Mouse (Mus musculus) midbrain, embryonic 16.5 days (tissue): ENCODE results near the gene Yars. TPM values are rescaled to one million over a fixed set of nuclear protein-coding genes. Genes with fewer than 3 reads are reported as not detected.

Experiments used
- ATAC-seq: fragments of 200-750 bp; cut with Nextera tagmentation; 2 replicates; pipeline ENCODE4 v1.8.0; 2017; ENCODE audit warnings: moderate TSS enrichment
- H3K27ac ChIP-seq: fragments of 300-500 bp; sonication (generic); 2 replicates; pipeline ENCODE4 v1.5.1; 2014; ENCODE audit warnings: mild to moderate bottlenecking, low read length, mixed read lengths
- H3K27me3 ChIP-seq: fragments of 300-500 bp; sonication (generic); 2 replicates; pipeline ENCODE4 v1.6.1; 2014; ENCODE audit warnings: low read depth, low read length, mixed read lengths; ENCODE audit not compliant: control insufficient read depth, insufficient read depth
- H3K36me3 ChIP-seq: fragments of 300-500 bp; sonication (generic); 2 replicates; pipeline ENCODE4 v1.6.1; 2014; ENCODE audit warnings: mild to moderate bottlenecking, low read length, moderate library complexity, mixed read lengths; ENCODE audit not compliant: control insufficient read depth, insufficient read depth
- H3K4me1 ChIP-seq: fragments of 300-500 bp; sonication (generic); 2 replicates; pipeline ENCODE4 v1.6.1; 2014; ENCODE audit warnings: mild to moderate bottlenecking, low read length, mixed read lengths; ENCODE audit not compliant: control insufficient read depth, insufficient read depth
- H3K4me2 ChIP-seq: fragments of 300-500 bp; sonication (generic); 2 replicates; pipeline ENCODE4 v1.6.1; 2014; ENCODE audit warnings: mild to moderate bottlenecking, low read length, mixed read lengths
- H3K4me3 ChIP-seq: fragments of 300-500 bp; sonication (generic); 2 replicates; pipeline ENCODE4 v1.5.1; 2014; ENCODE audit warnings: low read depth, mild to moderate bottlenecking, low read length, moderate library complexity, mixed read lengths
- H3K9ac ChIP-seq: fragments of 300-500 bp; sonication (generic); 2 replicates; pipeline ENCODE4 v1.6.1; 2014; ENCODE audit warnings: low read depth, low read length, mixed read lengths
- H3K9me3 ChIP-seq: fragments of 300-500 bp; sonication (generic); replicated peaks from 2 replicates; pipeline ENCODE4 v1.6.1; 2014; ENCODE audit warnings: mild to moderate bottlenecking, low read length, mixed read lengths; ENCODE audit not compliant: control insufficient read depth, poor library complexity, severe bottlenecking
- WGBS: fragments of 180-500 bp; shearing (Covaris S2); extraction: QIAGEN DNeasy Blood & Tissue Kit; methylation state at CpG from one replicate; pipeline ENCODE4 v1.1.7; 2014; 5-methylcytosine and 5-hydroxymethylcytosine counted together
- polyA plus RNA-seq: library from polyadenylated mRNA; unstranded; fragments of >200 nt; fragmentation: Nextera tagmentation; extraction: Ambion mirVana; gene quantifications from 2 replicates; pipeline ENCODE4 v1.2.1, GENCODE M21; 2015

The Yars gene
- polyA plus RNA-seq, 1 experiment from 2014 or later, result 111 TPM

DNA sequence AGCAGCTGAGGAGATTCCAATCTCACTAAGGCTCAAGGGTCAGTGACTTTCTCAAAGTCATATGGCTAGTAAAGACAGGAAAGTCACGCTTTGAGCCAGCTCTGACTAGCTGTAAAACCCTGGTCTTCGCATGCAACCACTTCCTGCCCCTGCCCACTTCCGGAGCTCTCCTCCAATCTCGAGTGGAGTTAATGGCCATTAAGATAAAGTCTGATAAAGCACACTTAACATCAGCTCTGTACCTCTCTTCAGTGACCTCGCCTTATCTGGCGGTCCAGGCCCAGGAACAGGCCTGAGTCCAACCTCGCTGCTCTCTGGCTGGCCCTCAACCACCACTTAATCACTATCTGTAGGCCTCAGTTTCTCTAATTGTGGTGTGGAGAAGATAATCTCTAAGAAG is 44.9 kb downstream of the Yars start:
- Histone ChIP-seq H3K27me3 (no peaks in the 10 kb centered on the region), H3K4me2 (no peak overlapping the region), H3K4me3 (no peak overlapping the region), H3K9ac (no peak overlapping the region), H3K9me3 (no peaks in the 10 kb centered on the region), H3K27ac (no peak overlapping the region), H3K36me3 (no peaks in the 10 kb centered on the region), H3K4me1 (peaks cover 11% of the 10 kb centered on the region)
- ATAC-seq, result no peak
- WGBS, result 87% methylated on average over 7 of the region's 7 CpGs

DNA sequence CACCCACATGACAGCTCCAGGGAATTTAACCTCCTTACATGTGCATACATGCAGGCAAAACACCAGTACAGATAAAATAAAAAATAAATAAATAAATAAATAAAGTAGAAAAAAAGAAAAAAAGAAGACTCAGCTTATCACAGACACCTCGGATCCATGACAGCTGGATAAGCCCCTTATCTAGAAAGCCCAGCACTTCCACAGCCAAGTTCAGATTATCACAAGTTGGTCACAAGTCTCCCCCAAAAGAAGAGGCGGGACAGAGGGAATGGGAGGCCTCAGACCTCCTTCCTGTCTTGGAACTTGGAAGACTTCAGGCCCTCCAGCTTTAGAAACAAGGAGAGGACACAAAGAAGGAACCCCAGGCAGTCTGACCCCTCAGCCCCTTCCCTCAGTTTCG is 45.6 kb downstream of the Yars start:
- Histone ChIP-seq H3K4me3 (no peak overlapping the region), H3K27me3 (no peaks in the 10 kb centered on the region), H3K9me3 (no peaks in the 10 kb centered on the region), H3K4me2 (no peak overlapping the region), H3K27ac (no peak overlapping the region), H3K36me3 (no peaks in the 10 kb centered on the region), H3K4me1 (peaks cover 11% of the 10 kb centered on the region), H3K9ac (no peak overlapping the region)
- 71% methylated on average over 3 of the region's 3 CpGs for WGBS
- ATAC-seq, result no peak

DNA sequence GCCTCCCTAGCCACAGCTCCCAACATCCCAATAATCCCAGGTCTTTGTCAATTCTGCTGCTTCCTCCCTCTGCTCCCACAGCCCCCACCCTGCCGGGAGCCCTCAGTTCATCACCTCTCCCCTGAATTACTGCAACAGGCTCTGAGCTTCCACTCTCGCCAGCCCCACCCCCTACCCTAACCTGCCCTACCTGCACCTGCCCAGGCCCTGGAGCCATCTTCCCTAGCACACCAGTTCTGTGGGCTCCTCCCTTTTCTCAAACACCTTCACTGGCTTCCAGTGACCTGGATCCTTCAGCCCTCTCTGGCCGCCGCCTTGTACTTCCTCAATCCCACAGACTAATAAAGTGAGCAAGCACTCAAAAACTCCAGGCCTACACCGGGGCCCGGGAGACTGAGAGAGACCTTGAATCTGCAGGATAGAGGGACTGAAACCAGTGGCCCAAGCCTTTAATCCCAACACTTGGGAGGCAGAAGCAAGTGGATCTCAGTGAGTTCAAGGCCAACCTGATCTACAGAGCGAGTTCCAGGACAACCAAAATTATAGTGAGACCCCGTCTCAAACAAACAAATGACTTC is 46.8 kb downstream of the Yars start:
- H3K9me3 ChIP-seq, result no peaks in the 10 kb centered on the region
- H3K9ac ChIP-seq, result no peak overlapping the region; the same call in 1 of the 2 replicates
- H3K27ac ChIP-seq, result no peak overlapping the region
- no peaks in the 10 kb centered on the region for H3K36me3 ChIP-seq
- H3K27me3 ChIP-seq, result no peaks in the 10 kb centered on the region
- ATAC-seq, result no peak
- no peak overlapping the region for H3K4me3 ChIP-seq
- 81% methylated on average over 8 of the region's 8 CpGs for WGBS
- H3K4me2 ChIP-seq, result no peak overlapping the region
- peaks cover 11% of the 10 kb centered on the region for H3K4me1 ChIP-seq

DNA sequence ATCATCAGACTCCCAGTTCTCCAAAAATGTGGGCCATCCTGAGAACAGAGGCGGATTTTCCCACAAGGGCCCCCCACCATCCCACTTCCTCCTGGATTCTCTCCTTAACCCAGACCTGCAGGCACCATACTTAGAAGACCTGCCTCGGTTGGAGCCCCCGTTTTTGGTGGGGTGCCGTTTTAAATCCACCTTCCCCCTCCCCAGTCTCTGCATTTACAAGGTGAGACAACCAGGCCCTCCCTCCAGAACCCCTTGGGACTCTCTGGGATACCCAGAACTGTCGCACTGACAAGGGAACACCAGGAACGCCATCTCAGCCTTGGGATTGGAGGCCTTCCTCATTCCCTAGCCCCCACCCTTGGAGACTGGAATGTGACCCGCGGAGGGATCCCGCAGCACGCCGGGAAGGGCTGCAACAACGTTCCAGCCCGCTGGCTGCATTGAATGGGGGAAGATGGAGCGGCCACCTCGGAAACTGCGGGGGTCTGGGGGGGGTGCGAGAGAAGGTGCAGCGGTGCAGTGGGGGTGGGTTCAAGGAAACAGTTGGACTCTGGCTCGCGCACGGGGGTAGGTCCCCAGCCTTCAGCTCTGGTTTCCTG is 48.4 kb downstream of the Yars start:
- ATAC-seq, result peak; percentile 21; the same call in 1 of the 2 replicates
- Histone ChIP-seq H3K27me3 (no peaks in the 10 kb centered on the region), H3K4me3 (peak overlapping the region; percentile 64), H3K4me1 (peaks cover 17% of the 10 kb centered on the region), H3K4me2 (peak overlapping the region; percentile 68), H3K36me3 (no peaks in the 10 kb centered on the region), H3K9me3 (no peaks in the 10 kb centered on the region), H3K9ac (peak overlapping the region; percentile 71), H3K27ac (no peak overlapping the region)
- 7% methylated on average over 21 of the region's 21 CpGs for WGBS

DNA sequence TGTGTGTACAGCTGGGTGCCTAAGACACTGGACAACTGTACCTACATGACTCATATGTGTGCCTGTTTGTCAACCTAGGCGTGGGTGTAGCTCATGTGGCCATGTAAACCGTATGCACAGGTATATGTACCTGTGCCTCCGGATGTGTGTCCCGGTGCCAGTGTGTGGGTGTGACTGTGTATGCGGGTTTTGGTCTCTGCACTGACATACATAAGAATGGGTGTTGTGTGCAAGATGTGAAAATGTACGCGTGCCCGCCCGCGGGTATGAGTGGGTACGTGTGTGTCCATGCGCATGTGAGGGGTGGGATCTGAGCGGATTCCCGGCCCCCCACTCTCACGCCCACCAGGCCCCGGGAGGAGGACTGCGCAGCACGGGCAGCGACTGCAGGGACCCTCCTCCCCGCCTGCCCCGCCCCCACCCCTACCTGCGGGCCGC is 49.0 kb downstream of the Yars start:
- peaks cover 17% of the 10 kb centered on the region for H3K4me1 ChIP-seq
- no peaks in the 10 kb centered on the region for H3K9me3 ChIP-seq
- peak overlapping the region; percentile 53 for H3K27ac ChIP-seq
- H3K27me3 ChIP-seq, result no peaks in the 10 kb centered on the region
- H3K4me3 ChIP-seq, result peak overlapping the region; percentile 64
- peak overlapping the region; percentile 68 for H3K4me2 ChIP-seq
- WGBS, result under 1% methylated on average over 21 of the region's 23 CpGs
- ATAC-seq, result peak; percentile 78
- H3K9ac ChIP-seq, result peak overlapping the region; percentile 71
- H3K36me3 ChIP-seq, result no peaks in the 10 kb centered on the region

DNA sequence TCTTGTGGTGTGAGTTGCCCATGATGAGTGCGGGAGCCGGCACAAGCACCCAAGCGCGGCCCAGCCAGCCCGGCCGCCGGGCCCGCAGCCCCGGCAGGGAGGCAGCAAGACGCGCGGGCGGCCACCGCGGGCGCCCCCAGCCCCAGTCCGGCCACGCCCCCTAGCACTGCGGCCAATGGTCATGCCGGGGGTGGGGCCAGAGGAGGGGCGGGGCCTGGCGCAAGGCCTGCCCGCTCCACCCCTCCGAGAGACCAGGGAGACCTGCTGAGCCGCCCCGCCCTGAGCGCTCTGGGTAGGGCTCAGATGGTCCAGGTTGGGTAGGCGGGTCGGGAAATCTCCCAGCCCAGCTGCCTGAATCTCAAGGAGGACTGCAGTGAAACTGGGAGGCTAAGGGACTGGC is 49.5 kb downstream of the Yars start:
- peak overlapping the region; percentile 71 for H3K9ac ChIP-seq
- H3K4me3 ChIP-seq, result peak overlapping the region; percentile 64
- no peaks in the 10 kb centered on the region for H3K27me3 ChIP-seq
- H3K36me3 ChIP-seq, result no peaks in the 10 kb centered on the region
- WGBS, result under 1% methylated on average over 27 of the region's 29 CpGs
- H3K9me3 ChIP-seq, result no peaks in the 10 kb centered on the region
- peaks cover 17% of the 10 kb centered on the region for H3K4me1 ChIP-seq
- H3K27ac ChIP-seq, result peak overlapping the region; percentile 53
- peak overlapping the region; percentile 68 for H3K4me2 ChIP-seq
- ATAC-seq, result peak; percentile 85

DNA sequence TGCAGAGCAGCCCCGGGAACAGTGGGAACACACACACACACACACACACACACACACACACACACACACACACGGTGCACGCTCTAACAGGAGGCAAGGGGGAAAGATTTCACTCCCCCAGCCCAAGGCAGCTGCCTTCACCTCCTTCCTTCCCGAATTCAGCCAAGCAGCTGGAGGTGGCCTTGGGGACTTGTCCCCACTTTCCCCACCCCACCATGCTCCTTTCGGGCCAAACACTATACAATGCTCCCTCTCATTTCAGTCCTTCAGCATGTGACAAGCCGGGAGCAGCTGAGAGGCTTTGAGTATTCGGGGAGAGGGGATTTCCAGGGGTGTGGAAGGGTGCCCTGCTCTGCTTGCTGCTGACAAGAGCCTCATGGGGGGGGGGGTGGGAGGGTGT is 52.3 kb downstream of the Yars start:
- no peaks in the 10 kb centered on the region for H3K9me3 ChIP-seq
- no peak overlapping the region for H3K4me2 ChIP-seq
- H3K9ac ChIP-seq, result 0 out of 2 replicates have a peak overlapping the region, but pooled peaks have one; percentile 30
- H3K4me3 ChIP-seq, result no peak overlapping the region
- H3K27me3 ChIP-seq, result peaks cover 5% of the 10 kb centered on the region
- H3K27ac ChIP-seq, result no peak overlapping the region
- H3K36me3 ChIP-seq, result no peaks in the 10 kb centered on the region
- no peak for ATAC-seq
- 9% methylated on average over 5 of the region's 7 CpGs for WGBS
- H3K4me1 ChIP-seq, result peaks cover 17% of the 10 kb centered on the region

DNA sequence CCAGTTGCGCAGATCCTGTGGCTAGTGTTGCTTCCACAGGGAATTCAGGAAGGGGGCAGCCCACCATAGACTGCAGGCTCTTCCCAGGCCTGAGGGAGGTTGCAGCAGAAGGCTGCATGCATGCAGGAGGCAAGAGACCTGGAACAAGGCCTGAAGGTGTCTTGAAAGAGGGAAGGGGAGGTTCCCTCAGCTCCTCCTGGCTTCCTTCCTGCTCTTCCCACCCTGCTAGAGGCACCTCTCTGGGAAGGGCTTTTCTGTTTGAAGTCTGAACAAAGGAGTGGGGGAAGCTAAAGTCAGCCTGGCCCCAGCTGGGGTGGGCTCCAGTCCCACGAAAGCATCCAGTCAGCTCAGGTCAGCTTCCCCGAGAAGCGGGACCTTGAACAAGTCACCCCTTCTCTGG is 52.8 kb downstream of the Yars start:
- 30% methylated on average over 4 of the region's 4 CpGs for WGBS
- Histone ChIP-seq H3K36me3 (no peaks in the 10 kb centered on the region), H3K4me3 (no peak overlapping the region), H3K27me3 (peaks cover 9% of the 10 kb centered on the region), H3K27ac (no peak overlapping the region), H3K9ac (0 out of 2 replicates have a peak overlapping the region, but pooled peaks have one; percentile 30), H3K9me3 (no peaks in the 10 kb centered on the region), H3K4me2 (no peak overlapping the region), H3K4me1 (peaks cover 16% of the 10 kb centered on the region)
- ATAC-seq, result no peak

DNA sequence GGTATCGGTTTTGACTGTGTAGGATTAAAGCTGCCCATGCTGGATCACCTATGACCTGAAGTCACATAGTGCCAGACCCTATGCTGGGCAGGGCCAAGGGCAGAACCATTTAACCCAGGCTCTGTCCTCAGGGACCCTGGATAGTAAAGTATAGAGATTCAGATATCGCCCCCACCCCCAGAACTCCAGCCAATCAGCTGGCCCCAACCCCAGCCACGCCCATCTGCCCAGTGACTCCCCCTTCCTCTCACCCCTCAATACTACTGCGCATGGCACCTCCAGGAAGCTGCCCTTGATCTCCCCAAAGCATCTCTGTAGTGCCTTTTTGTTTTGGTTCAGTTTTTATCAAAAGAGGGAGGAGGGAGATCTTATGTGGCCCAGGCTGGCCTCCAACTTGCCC is 53.2 kb downstream of the Yars start:
- Histone ChIP-seq H3K9ac (0 out of 2 replicates have a peak overlapping the region, but pooled peaks have one; percentile 30), H3K36me3 (no peaks in the 10 kb centered on the region), H3K4me2 (no peak overlapping the region), H3K4me1 (peaks cover 12% of the 10 kb centered on the region), H3K27ac (no peak overlapping the region), H3K9me3 (no peaks in the 10 kb centered on the region), H3K27me3 (peaks cover 13% of the 10 kb centered on the region), H3K4me3 (no peak overlapping the region)
- ATAC-seq, result no peak
- WGBS, result 24% methylated on average over 4 of the region's 4 CpGs
